Mouse (Mus musculus) heart, adult 8-10 months (tissue): ENCODE data around the gene Atl2. TPM values are rescaled to one million over a fixed set of nuclear protein-coding genes. Genes with fewer than 3 reads are reported as not detected.

Experiments
- DNase-seq: peaks from one replicate; pipeline ENCODE4 v3.0.0; 2022; ENCODE audit warnings: low spot score
- total RNA-seq, 4 experiments: library from RNA; stranded (reverse); gene quantifications; 2 replicates each; pipeline ENCODE4 v1.2.4; 2022

The Atl2 gene
- 10 to 100 TPM; 31.8 to 33.7 (median 32.1) TPM for total RNA-seq

GRCm38 (mm10) chr17:79895911-79896423 is at the start of gene Atl2:
TSS of gene Atl2 (minus strand) at chr17:79896123.
- peak; percentile 94 for DNase-seq

GRCm38 (mm10) chr17:79944851-79945250 is 48.9 kb upstream of the Atl2 start:
- no peak for DNase-seq

- DNase-seq, result no peak
These were observed 46.5 kb upstream of the Atl2 start for GRCm38 (mm10) chr17:79942418-79942817.

GRCm38 (mm10) chr17:79939133-79939532 is 43.2 kb upstream of the Atl2 start:
- DNase-seq, result no peak

GRCm38 (mm10) chr17:79937921-79938601 is 42.1 kb upstream of the Atl2 start:
- no peak for DNase-seq

- no peak for DNase-seq
These were observed 38.4 kb upstream of the Atl2 start for GRCm38 (mm10) chr17:79934370-79934769.

GRCm38 (mm10) chr17:79932676-79933278 is 36.9 kb upstream of the Atl2 start:
- DNase-seq, result no peak

GRCm38 (mm10) chr17:79927110-79927509 is 31.2 kb upstream of the Atl2 start:
- DNase-seq, result no peak

GRCm38 (mm10) chr17:79926486-79926885 is 30.6 kb upstream of the Atl2 start:
- DNase-seq, result no peak

GRCm38 (mm10) chr17:79925865-79926421 is 30.0 kb upstream of the Atl2 start:
- DNase-seq, result no peak

- no peak for DNase-seq
These were observed 24.4 kb upstream of the Atl2 start for GRCm38 (mm10) chr17:79920355-79920754.

GRCm38 (mm10) chr17:79919566-79920350 is 23.8 kb upstream of the Atl2 start:
- peak; percentile 28 for DNase-seq

GRCm38 (mm10) chr17:79918484-79919004 is 22.6 kb upstream of the Atl2 start:
- no peak for DNase-seq

GRCm38 (mm10) chr17:79916996-79917395 is 21.1 kb upstream of the Atl2 start:
- DNase-seq, result no peak

GRCm38 (mm10) chr17:79912174-79912573 is 16.3 kb upstream of the Atl2 start:
- DNase-seq, result no peak

- DNase-seq, result no peak
These were observed 15.8 kb upstream of the Atl2 start for GRCm38 (mm10) chr17:79911718-79912117.

- no peak for DNase-seq
These were observed 13.6 kb upstream of the Atl2 start for GRCm38 (mm10) chr17:79909571-79909970.

- DNase-seq, result no peak
These were observed 11.8 kb upstream of the Atl2 start for GRCm38 (mm10) chr17:79907698-79908097.

GRCm38 (mm10) chr17:79906791-79907494 is 11.0 kb upstream of the Atl2 start:
- no peak for DNase-seq

GRCm38 (mm10) chr17:79904593-79904992 is 8.7 kb upstream of the Atl2 start:
- DNase-seq, result no peak

- no peak for DNase-seq
These were observed 5.3 kb upstream of the Atl2 start for GRCm38 (mm10) chr17:79901207-79901606.
